Mouse (Mus musculus) forebrain, embryonic 14.5 days (tissue): ENCODE results near the gene Svs6. TPM values are rescaled to one million over a fixed set of nuclear protein-coding genes. Genes with fewer than 3 reads are reported as not detected.
"Not testable (repeated sequence)": the region's sequence is repeated elsewhere in the genome, so short reads cannot be mapped to it uniquely, and the experiment has no call there.

ENCODE experiments used
- ATAC-seq: fragments of 200-750 bp; cut with Nextera tagmentation; 2 replicates; pipeline ENCODE4 v1.8.0; 2017; ENCODE audit warnings: mild to moderate bottlenecking, moderate library complexity
- DNase-seq: peaks from one replicate; pipeline ENCODE4 v3.0.0-alpha.2; 2015; ENCODE audit warnings: low spot score
- H3K27ac ChIP-seq: fragments of 300-500 bp; sonication (generic); 2 replicates; pipeline ENCODE4 v1.5.1; 2014; ENCODE audit warnings: low read depth, mild to moderate bottlenecking, control low read depth, low read length, moderate library complexity
- H3K27me3 ChIP-seq: fragments of 300-500 bp; sonication (generic); replicated peaks from 2 replicates; pipeline ENCODE4 v1.6.1; 2014; ENCODE audit warnings: low read length, control low read depth, mixed read lengths; ENCODE audit not compliant: control insufficient read depth, insufficient read depth
- H3K36me3 ChIP-seq: fragments of 300-500 bp; sonication (generic); 2 replicates; pipeline ENCODE4 v1.6.1; 2014; ENCODE audit warnings: low read length, control low read depth; ENCODE audit not compliant: control insufficient read depth, insufficient read depth
- H3K4me1 ChIP-seq: fragments of 300-500 bp; sonication (generic); 2 replicates; pipeline ENCODE4 v1.6.1; 2014; ENCODE audit warnings: antibody characterized with exemption, low read length, control low read depth; ENCODE audit not compliant: control insufficient read depth, insufficient read depth
- H3K4me2 ChIP-seq: fragments of 300-500 bp; sonication (generic); 2 replicates; pipeline ENCODE4 v1.6.1; 2014; ENCODE audit warnings: mild to moderate bottlenecking, control low read depth, low read length
- H3K4me3 ChIP-seq: fragments of 300-500 bp; sonication (generic); 2 replicates; pipeline ENCODE4 v1.5.1; 2014; ENCODE audit warnings: low read depth, low read length, control low read depth
- H3K9ac ChIP-seq: fragments of 300-500 bp; sonication (generic); 2 replicates; pipeline ENCODE4 v1.6.1; 2014; ENCODE audit warnings: mild to moderate bottlenecking, low read length, control low read depth, moderate library complexity
- H3K9me3 ChIP-seq: fragments of 300-500 bp; sonication (generic); replicated peaks from 2 replicates; pipeline ENCODE4 v1.6.1; 2016; ENCODE audit warnings: low read length, control low read depth, mixed read lengths; ENCODE audit not compliant: control insufficient read depth
- WGBS: fragments of 180-500 bp; shearing (Covaris S2); extraction: QIAGEN DNeasy Blood & Tissue Kit; methylation state at CpG from one replicate; pipeline ENCODE4 v1.1.7; 2014; 5-methylcytosine and 5-hydroxymethylcytosine counted together
- polyA plus RNA-seq: library from polyadenylated mRNA; unstranded; fragments of >200 nt; fragmentation: Nextera tagmentation; extraction: Ambion mirVana; gene quantifications from 2 replicates; pipeline ENCODE4 v1.2.1, GENCODE M21; 2014

Gene Svs6
- not detected in 2 replicates for polyA plus RNA-seq

DNA sequence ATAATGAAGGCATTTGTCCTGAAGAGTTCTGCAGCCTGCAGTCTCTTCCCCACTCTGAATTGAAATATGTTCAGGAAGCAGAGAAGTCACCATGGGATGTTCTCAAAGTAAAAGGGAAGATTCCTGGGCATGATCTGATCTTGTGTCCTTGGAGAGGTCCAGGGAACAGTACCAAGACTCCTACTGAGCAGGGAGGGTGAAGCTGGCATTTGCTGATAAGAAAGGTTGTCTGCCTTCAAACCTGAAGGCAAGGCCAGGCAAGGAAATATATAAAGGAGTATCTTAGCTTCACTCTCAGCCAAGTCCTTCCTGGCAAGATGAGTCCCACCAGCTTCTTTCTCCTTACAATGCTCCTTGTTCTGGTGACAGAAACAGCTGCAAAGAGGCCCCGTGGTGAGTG lies at the start of gene Svs6:
Gene Svs6, plus strand, starts transcription at position 301 of the 400 bp plus-strand sequence.
- not testable (repeated sequence) for H3K4me1 ChIP-seq, H3K4me3 ChIP-seq, H3K27me3 ChIP-seq, H3K27ac ChIP-seq, DNase-seq, H3K9ac ChIP-seq, ATAC-seq, H3K36me3 ChIP-seq, H3K9me3 ChIP-seq, H3K4me2 ChIP-seq
- 67% methylated on average over 1 of the region's 1 CpGs for WGBS

DNA sequence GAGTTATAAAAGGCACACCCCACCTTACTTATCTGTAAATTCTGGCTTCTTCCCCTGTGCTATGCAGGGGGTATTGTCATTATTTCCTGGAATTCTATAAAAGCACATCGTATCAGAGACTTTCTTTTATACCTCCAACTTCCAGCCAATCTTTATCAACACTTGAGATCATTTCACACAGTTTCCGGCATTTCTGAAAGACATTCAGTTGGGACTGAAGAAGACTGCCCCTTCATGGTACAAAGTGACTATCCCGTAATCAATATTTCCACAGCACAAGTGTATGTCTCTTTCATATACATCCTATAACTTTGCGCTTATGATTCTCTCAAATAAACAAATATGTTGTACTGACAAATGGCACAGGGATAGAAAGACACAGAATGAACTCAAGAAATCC lies 38.2 kb upstream of the Svs6 start, which contains the start of gene Svs4:
Gene Svs4, minus strand, starts transcription at position 101 of the 400 bp plus-strand sequence.
- no peak within 1 kb of the TSS for H3K4me3 ChIP-seq
- no peak for DNase-seq
- H3K9ac ChIP-seq = no peak within 1 kb of the TSS
- H3K27me3 ChIP-seq = no peaks in the 10 kb centered on the region
- no peaks in the 10 kb centered on the region for H3K36me3 ChIP-seq
- no peak for ATAC-seq
- WGBS = 97% methylated on average over 4 of the region's 4 CpGs
- no peak within 1 kb of the TSS for H3K27ac ChIP-seq
- H3K9me3 ChIP-seq = no peaks in the 10 kb centered on the region
- no peak within 1 kb of the TSS for H3K4me2 ChIP-seq
- H3K4me1 ChIP-seq = no peaks in the 10 kb centered on the region

DNA sequence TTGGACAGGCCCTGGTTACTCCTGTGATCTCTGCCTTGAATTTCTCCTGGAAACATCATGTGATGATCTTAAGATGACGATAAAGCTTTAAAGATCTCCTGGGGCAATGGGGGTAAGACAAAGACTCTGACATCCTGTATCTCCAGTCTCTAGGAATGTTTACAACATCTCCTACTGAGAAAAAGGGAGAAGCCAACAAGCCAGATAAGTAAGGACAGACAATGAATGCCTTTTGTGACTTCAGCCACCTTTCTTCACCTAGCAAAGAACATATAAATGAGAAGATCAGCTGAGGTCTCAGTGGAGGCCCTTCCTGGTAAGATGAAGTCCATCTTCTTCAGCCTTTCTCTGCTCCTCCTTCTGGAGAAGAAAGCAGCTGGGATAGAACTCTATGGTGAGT lies 27.6 kb upstream of the Svs6 start, which contains the start of gene Svs3a:
Gene Svs3a, plus strand, starts transcription at position 301 of the 400 bp plus-strand sequence.
- not testable (repeated sequence) for H3K9ac ChIP-seq, H3K36me3 ChIP-seq, H3K9me3 ChIP-seq, H3K4me3 ChIP-seq, H3K27me3 ChIP-seq, ATAC-seq, DNase-seq, H3K4me2 ChIP-seq, H3K4me1 ChIP-seq, H3K27ac ChIP-seq
- 78% methylated on average over 1 of the region's 1 CpGs for WGBS

DNA sequence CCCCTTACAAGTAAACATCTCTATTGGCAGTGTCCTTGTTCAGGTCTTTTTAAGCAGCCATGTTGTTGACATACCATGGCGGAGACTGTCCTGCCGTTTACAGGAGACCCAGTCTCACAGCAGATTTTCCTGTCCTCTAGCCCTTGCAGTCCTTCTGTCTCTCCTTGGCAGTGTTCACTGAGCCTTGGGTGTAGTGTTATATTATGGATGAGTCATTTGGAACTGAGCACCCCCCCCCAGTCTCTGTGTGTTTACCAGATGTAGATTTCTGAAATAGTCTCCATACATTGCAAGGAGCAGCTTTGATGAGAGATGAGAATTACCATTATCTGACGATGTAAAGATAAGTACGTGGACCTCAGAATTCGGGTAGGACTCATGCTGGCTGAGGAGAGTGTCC lies 4.0 kb upstream of the Svs6 start:
- H3K27ac ChIP-seq = no peak overlapping the region
- no peak for ATAC-seq

DNA sequence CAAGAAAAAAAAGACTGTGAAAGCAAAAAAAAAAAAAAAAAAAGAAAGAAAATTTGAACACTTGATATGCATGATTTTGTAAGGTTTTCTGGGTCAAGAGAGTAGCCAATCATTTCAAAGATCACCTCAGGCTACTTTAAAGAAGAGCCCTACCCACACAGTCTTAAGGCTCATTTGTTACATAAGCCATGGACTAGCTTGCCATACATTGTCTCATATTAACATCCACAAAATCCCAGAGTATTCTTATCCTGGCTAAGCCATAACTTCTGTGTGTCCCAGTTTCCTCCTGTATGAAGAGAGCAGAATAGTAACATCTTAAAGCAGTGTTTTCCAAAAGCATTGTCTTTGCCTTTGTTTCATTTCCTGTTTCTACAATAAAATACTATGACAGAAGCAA lies 1.1 kb upstream of the Svs6 start:
- H3K9ac ChIP-seq, DNase-seq, H3K27ac ChIP-seq, H3K4me2 ChIP-seq, H3K9me3 ChIP-seq, H3K36me3 ChIP-seq, H3K4me3 ChIP-seq, H3K4me1 ChIP-seq, H3K27me3 ChIP-seq, ATAC-seq: not testable (repeated sequence)

More for the DNA sequence above, 4.0 kb upstream of the Svs6 start:
- Histone ChIP-seq H3K4me2 (no peak overlapping the region), H3K4me1 (no peaks in the 10 kb centered on the region), H3K27me3 (no peaks in the 10 kb centered on the region), H3K9ac (no peak overlapping the region), H3K9me3 (no peaks in the 10 kb centered on the region), H3K4me3 (no peak overlapping the region), H3K36me3 (no peaks in the 10 kb centered on the region)
- 86% methylated on average over 5 of the region's 5 CpGs for WGBS
- no peak for DNase-seq

DNA sequence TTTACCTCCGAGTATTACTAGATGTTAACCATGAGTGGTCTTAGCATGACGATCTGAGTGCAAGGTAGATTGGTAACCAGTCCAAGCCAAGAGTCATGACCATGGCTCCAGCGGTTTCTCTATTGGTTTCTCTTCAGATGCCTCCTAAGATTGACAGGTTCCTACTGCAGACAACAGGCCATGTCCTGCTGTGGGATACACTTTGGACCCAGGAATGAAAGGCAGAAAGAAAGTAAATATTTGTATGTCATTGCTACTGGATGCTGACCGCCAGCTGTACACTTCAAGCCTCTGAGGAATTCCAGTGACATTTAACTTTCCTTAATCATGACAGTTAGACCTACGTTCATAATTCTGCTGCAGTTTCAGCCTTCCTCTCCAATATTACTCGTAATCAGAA lies 4.4 kb downstream of the Svs6 start:
- Histone ChIP-seq H3K36me3 (no peaks in the 10 kb centered on the region), H3K4me1 (no peaks in the 10 kb centered on the region), H3K4me3 (no peak overlapping the region), H3K9ac (no peak overlapping the region), H3K27ac (no peak overlapping the region), H3K9me3 (no peaks in the 10 kb centered on the region), H3K4me2 (no peak overlapping the region), H3K27me3 (no peaks in the 10 kb centered on the region)
- DNase-seq = no peak
- ATAC-seq = no peak
- WGBS = 89% methylated on average over 6 of the region's 6 CpGs

DNA sequence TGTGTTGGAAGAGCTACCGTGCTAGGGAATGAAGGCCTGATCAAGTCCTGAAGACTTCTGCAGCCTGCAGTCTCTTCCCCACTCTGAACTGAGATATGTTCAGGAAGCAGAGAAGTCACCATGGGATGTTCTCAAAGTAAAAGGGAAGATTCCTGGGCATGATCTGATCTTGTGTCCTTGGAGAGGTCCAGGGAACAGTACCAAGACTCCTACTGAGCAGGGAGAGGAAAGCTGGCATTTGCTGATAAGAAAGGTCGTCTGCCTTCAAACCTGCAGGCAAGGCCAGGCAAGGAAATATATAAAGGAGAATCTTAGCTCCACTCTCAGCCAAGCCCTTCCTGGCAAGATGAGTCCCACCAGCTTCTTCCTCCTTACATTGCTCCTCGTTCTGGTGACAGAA lies 15.9 kb downstream of the Svs6 start, which contains the start of gene Svs5:
Gene Svs5, plus strand, starts transcription at position 301 of the 400 bp plus-strand sequence.
- H3K4me1 ChIP-seq, H3K27ac ChIP-seq, H3K4me3 ChIP-seq, ATAC-seq, H3K27me3 ChIP-seq, H3K4me2 ChIP-seq, H3K9ac ChIP-seq, H3K36me3 ChIP-seq, H3K9me3 ChIP-seq, DNase-seq: not testable (repeated sequence)
- 75% methylated on average over 3 of the region's 3 CpGs for WGBS

DNA sequence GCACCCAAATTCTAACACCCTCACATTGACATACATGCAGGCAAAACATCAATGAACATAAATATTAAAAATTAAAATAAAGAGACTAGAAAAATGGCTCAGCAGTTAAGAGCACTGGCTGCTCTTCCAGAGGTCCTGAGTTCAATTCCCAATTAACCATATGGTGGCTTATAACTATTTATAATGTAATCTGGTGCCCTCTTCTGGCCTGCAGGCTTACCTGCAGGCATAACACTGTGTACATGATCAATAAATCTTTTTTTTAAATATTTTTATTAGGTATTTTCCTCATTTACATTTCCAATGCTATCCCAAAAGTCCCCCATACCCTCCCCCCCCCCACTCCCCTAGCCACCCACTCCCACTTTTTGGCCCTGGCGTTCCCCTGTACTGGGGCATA lies 27.2 kb downstream of the Svs6 start:
- not testable (repeated sequence) for DNase-seq, H3K27ac ChIP-seq, H3K27me3 ChIP-seq, H3K9me3 ChIP-seq, H3K4me1 ChIP-seq, ATAC-seq, H3K4me3 ChIP-seq, H3K4me2 ChIP-seq, H3K36me3 ChIP-seq, H3K9ac ChIP-seq
- WGBS = 100% methylated on average over 1 of the region's 1 CpGs

DNA sequence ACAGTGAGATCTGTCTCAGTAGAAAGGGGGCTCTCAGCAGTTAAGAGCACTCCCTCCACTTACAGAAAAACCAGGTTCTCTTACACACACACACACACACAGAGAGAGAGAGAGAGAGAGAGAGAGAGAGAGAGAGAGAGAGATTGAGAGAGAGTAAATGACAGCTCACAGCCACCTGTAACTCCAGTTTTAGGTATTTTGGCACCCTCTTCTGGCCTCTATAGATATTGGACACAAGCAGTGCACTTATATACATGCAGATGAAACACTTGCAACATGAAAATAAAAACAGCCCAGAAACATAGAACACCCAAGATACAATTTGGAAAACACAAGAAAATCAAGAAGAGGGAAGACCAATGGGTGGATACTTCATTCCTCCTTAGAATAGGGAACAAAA lies 31.1 kb downstream of the Svs6 start:
- not testable (repeated sequence) for H3K4me3 ChIP-seq, ATAC-seq

More for the DNA sequence above, 31.1 kb downstream of the Svs6 start:
- H3K4me2 ChIP-seq, H3K27ac ChIP-seq, H3K27me3 ChIP-seq, H3K4me1 ChIP-seq, H3K9me3 ChIP-seq, DNase-seq, H3K36me3 ChIP-seq, H3K9ac ChIP-seq: not testable (repeated sequence)
